In genomic region chr6:139618774-139619173, GRCm38 (mm10) we compare ENCODE assay signal across 29 mouse cellular contexts. TPM values are rescaled to one million over a fixed set of nuclear protein-coding genes. Genes with fewer than 3 reads are reported as not detected.
DNase-seq lines count a peak whose midpoint lies in the region; ATAC-seq and TF ChIP-seq lines count a peak whose summit lies in the region.
"Had no signal": no experiment of that assay in that cellular context is flagged by ENCODE, and none has a peak within 500 bp of the region (broad histone marks: within the 10 kb centered on the region; RNA-seq: fewer than 3 reads in every experiment).

No protein-coding gene starts in this region.

- no peak overlapping the region for H3K4me3 ChIP-seq in forebrain, postnatal 0 days (ENCODE audit: low read depth, low read length)
- no peak overlapping the region for H3K4me3 ChIP-seq in forebrain, embryonic 13.5 days
- no peak overlapping the region for H3K4me3 ChIP-seq in hindbrain, postnatal 0 days (ENCODE audit: low read length)
- H3K4me3 ChIP-seq in hindbrain, embryonic 11.5 days (ENCODE audit: low read depth, low read length) = no peak overlapping the region
- H3K4me3 ChIP-seq in left cerebral cortex, adult 2 months = no peak overlapping the region
- H3K4me3 ChIP-seq: forebrain, embryonic 10.5 days; heart, adult 2 months; heart, embryonic 10.5 days; heart, embryonic 13.5 days; hindbrain, embryonic 13.5 days had no signal

- peak; percentile 82 for ATAC-seq in forebrain, postnatal 0 days
- ATAC-seq in forebrain, embryonic 13.5 days = no peak
- ATAC-seq in hindbrain, postnatal 0 days = 0 out of 2 replicates have a peak, but pooled peaks have one; percentile 43
- ATAC-seq in hindbrain, embryonic 11.5 days (ENCODE audit: low FRiP score) = no peak
- ATAC-seq: activated CD4-positive, CD25-positive, alpha-beta regulatory T cell, adult 4 months; forebrain, embryonic 14.5 days; hindbrain, embryonic 16.5 days; inflammation-experienced regulatory T-cells, adult 6 months had no signal

- H3K27ac ChIP-seq in forebrain, postnatal 0 days (ENCODE audit: low read depth, low read length) = no peak overlapping the region
- H3K27ac ChIP-seq in forebrain, embryonic 13.5 days = no peak overlapping the region
- no peak overlapping the region for H3K27ac ChIP-seq in hindbrain, postnatal 0 days
- no peak overlapping the region for H3K27ac ChIP-seq in hindbrain, embryonic 11.5 days (ENCODE audit: low read depth, low read length)
- H3K27ac ChIP-seq in left cerebral cortex, adult 2 months = no peak overlapping the region
- H3K27ac ChIP-seq: forebrain, embryonic 10.5 days; heart, adult 2 months; heart, embryonic 10.5 days; heart, embryonic 13.5 days; hindbrain, embryonic 13.5 days had no signal

- DNase-seq in forebrain, postnatal 0 days = peak; percentile 29
- no peak for DNase-seq in hindbrain, postnatal 0 days (ENCODE audit: low spot score)
- DNase-seq in hindbrain, embryonic 11.5 days (ENCODE audit: low spot score) = no peak
- DNase-seq in left cerebral cortex, postnatal 25 days (ENCODE audit: low spot score in 2 of 2) = peak; percentile 11 to 51
- no peak for DNase-seq in left cerebral cortex, adult 2 months (ENCODE audit: extremely low spot score in 1 of 2, low spot score in 2 of 2)
- DNase-seq in retina, postnatal 1 day = no peak
- DNase-seq: adrenal gland, adult 8-10 months; adrenal gland, postnatal 25 days; cerebellum, adult 18-20 months; cerebellum, adult 9-10 months; cerebellum, postnatal 14 days; gastrocnemius, postnatal 10 days; gastrocnemius, postnatal 36 days; heart, adult 2 months had no signal

- TF ChIP-seq CTCF in forebrain, postnatal 0 days (IDR thresholded peaks at IDR 0.05; ENCODE audit: low read depth) = no peak
- no peak for TF ChIP-seq CTCF in hindbrain, postnatal 0 days (IDR thresholded peaks at IDR 0.05; ENCODE audit: low read depth)
- TF ChIP-seq CTCF in left cerebral cortex, adult 2 months (IDR thresholded peaks at IDR 0.05) = no peak

- no peaks in the 10 kb centered on the region for H3K4me1 ChIP-seq in forebrain, postnatal 0 days (ENCODE audit: insufficient read depth)
- H3K4me1 ChIP-seq in forebrain, embryonic 13.5 days = no peaks in the 10 kb centered on the region
- no peaks in the 10 kb centered on the region for H3K4me1 ChIP-seq in hindbrain, postnatal 0 days (ENCODE audit: insufficient read depth, low read length)
- H3K4me1 ChIP-seq in hindbrain, embryonic 11.5 days (replicated peaks; ENCODE audit: control insufficient read depth, insufficient read depth, low read length) = no peaks in the 10 kb centered on the region
- H3K4me1 ChIP-seq: heart, embryonic 10.5 days; heart, embryonic 13.5 days; hindbrain, embryonic 13.5 days had no signal

- H3K36me3 ChIP-seq in forebrain, postnatal 0 days (ENCODE audit: insufficient read depth) = no peaks in the 10 kb centered on the region
- H3K36me3 ChIP-seq in forebrain, embryonic 13.5 days (ENCODE audit: poor library complexity, severe bottlenecking) = no peaks in the 10 kb centered on the region
- H3K36me3 ChIP-seq in hindbrain, postnatal 0 days (ENCODE audit: insufficient read depth, low read length) = no peaks in the 10 kb centered on the region
- no peaks in the 10 kb centered on the region for H3K36me3 ChIP-seq in hindbrain, embryonic 11.5 days (ENCODE audit: control insufficient read depth, insufficient read depth, low read length)
- H3K36me3 ChIP-seq: forebrain, embryonic 10.5 days; heart, embryonic 10.5 days; heart, embryonic 13.5 days; hindbrain, embryonic 13.5 days had no signal

- H3K27me3 ChIP-seq in forebrain, postnatal 0 days (ENCODE audit: insufficient read depth, low read length) = no peaks in the 10 kb centered on the region
- H3K27me3 ChIP-seq in forebrain, embryonic 13.5 days = no peaks in the 10 kb centered on the region
- H3K27me3 ChIP-seq in hindbrain, postnatal 0 days (ENCODE audit: insufficient read depth, low read length) = no peaks in the 10 kb centered on the region
- H3K27me3 ChIP-seq in hindbrain, embryonic 11.5 days (ENCODE audit: control insufficient read depth, insufficient read depth, low read length) = no peaks in the 10 kb centered on the region
- H3K27me3 ChIP-seq: heart, embryonic 13.5 days; hindbrain, embryonic 13.5 days had no signal

- H3K9ac ChIP-seq in forebrain, postnatal 0 days = no peak overlapping the region
- H3K9ac ChIP-seq in forebrain, embryonic 13.5 days = no peak overlapping the region
- H3K9ac ChIP-seq in hindbrain, postnatal 0 days (replicated peaks; ENCODE audit: low read length) = no peak overlapping the region
- H3K9ac ChIP-seq in hindbrain, embryonic 11.5 days (ENCODE audit: low read depth, low read length) = no peak overlapping the region
- H3K9ac ChIP-seq: heart, embryonic 13.5 days; hindbrain, embryonic 13.5 days had no signal

- no peaks in the 10 kb centered on the region for H3K9me3 ChIP-seq in forebrain, postnatal 0 days (ENCODE audit: low read length)
- no peaks in the 10 kb centered on the region for H3K9me3 ChIP-seq in forebrain, embryonic 13.5 days (replicated peaks)
- no peaks in the 10 kb centered on the region for H3K9me3 ChIP-seq in hindbrain, postnatal 0 days (ENCODE audit: low read length)
- H3K9me3 ChIP-seq in hindbrain, embryonic 11.5 days (ENCODE audit: control insufficient read depth, low read length) = no peaks in the 10 kb centered on the region
- H3K9me3 ChIP-seq: forebrain, embryonic 10.5 days; heart, embryonic 10.5 days; heart, embryonic 13.5 days; hindbrain, embryonic 13.5 days had no signal

- WGBS in forebrain, postnatal 0 days = 69% methylated on average over 4 of the region's 4 CpGs
- WGBS in forebrain, embryonic 13.5 days = 85% methylated on average over 4 of the region's 4 CpGs
- 82% methylated on average over 4 of the region's 4 CpGs for WGBS in hindbrain, postnatal 0 days
- WGBS in hindbrain, embryonic 11.5 days = 83% methylated on average over 4 of the region's 4 CpGs

- intact Hi-C loops in left cerebral cortex, postnatal 25 days (cut with DNase I) = no loop called here
- intact Hi-C loops in left cerebral cortex, adult 2 months (cut with DNase I) = no loop called here

- no peak overlapping the region for H3K4me2 ChIP-seq in forebrain, postnatal 0 days (ENCODE audit: low read depth)
- no peak overlapping the region for H3K4me2 ChIP-seq in forebrain, embryonic 13.5 days
- H3K4me2 ChIP-seq in hindbrain, postnatal 0 days (ENCODE audit: low read depth, low read length) = no peak overlapping the region
- H3K4me2 ChIP-seq in hindbrain, embryonic 11.5 days (replicated peaks; ENCODE audit: low read depth, low read length) = no peak overlapping the region
- H3K4me2 ChIP-seq: heart, embryonic 13.5 days; hindbrain, embryonic 13.5 days had no signal

RNA-seq across cellular contexts. Expression of gene Pik3c2g, which starts 31.8 kb away (rescaled TPM):
- total RNA-seq in forebrain, postnatal 0 days (2014; rRNA removed) = 0.08 TPM in 1 of 2 replicates, not detected in the other
- polyA plus RNA-seq in forebrain, postnatal 0 days (2015; fragmentation: Nextera tagmentation; extraction: Ambion mirVana) = 0.25 and 0.39 TPM in 2 replicates
- polyA plus RNA-seq in forebrain, embryonic 13.5 days (2015; fragmentation: Nextera tagmentation; extraction: Ambion mirVana) = 0.09 TPM in 1 of 2 replicates, not detected in the other
- total RNA-seq in hindbrain, postnatal 0 days (2014; rRNA removed) = 0.29 and 1.1 TPM in 2 replicates
- 0.50 and 0.67 TPM in 2 replicates for polyA plus RNA-seq in hindbrain, postnatal 0 days (2015; fragmentation: Nextera tagmentation; extraction: Ambion mirVana)
- 0.47 and 0.49 TPM in 2 replicates for polyA plus RNA-seq in hindbrain, embryonic 11.5 days (2014; fragmentation: Nextera tagmentation; extraction: Ambion mirVana)
- under 1 TPM in 1 of 2 experiments, not detected in 1; 0.23 TPM for total RNA-seq in left cerebral cortex, postnatal 25 days (2021)
- under 1 TPM in 1 of 2 experiments, not detected in 1; 0.16 TPM for total RNA-seq in left cerebral cortex, adult 2 months (2021)
- total RNA-seq: ES-E14; gastrocnemius, adult 18-20 months; gastrocnemius, postnatal 36 days; granulocyte monocyte progenitor cell, adult 5-6 weeks; heart, adult 2 months; heart, postnatal 25 days; hematopoietic stem cell, adult 5-6 weeks had no signal
- polyA plus RNA-seq: activated CD4-positive, CD25-positive, alpha-beta regulatory T cell, adult 4 months; forebrain, embryonic 10.5 days; heart, adult 2 months; heart, embryonic 16.5 days had no signal

Comparison
In these comparisons a context has a peak if more than half of its experiments do, and no peak if none do; other contexts are left out.
1. ATAC-seq: peak in forebrain, postnatal 0 days (single experiment) and hindbrain, postnatal 0 days (single experiment); none in forebrain, embryonic 13.5 days (single experiment) and hindbrain, embryonic 11.5 days (single experiment).
2. DNase-seq: peak in forebrain, postnatal 0 days (single experiment) and left cerebral cortex, postnatal 25 days (2 of 2); none in hindbrain, postnatal 0 days (single experiment), hindbrain, embryonic 11.5 days (single experiment), left cerebral cortex, adult 2 months (0 of 2) and retina, postnatal 1 day (single experiment).